Comparison of ENCODE assay signal across 14 mouse cellular contexts in genomic region chr2:22811466-22811865, GRCm38 (mm10). TPM values are rescaled to one million over a fixed set of nuclear protein-coding genes. Genes with fewer than 3 reads are reported as not detected.
DNase-seq lines count a peak whose midpoint lies in the region; ATAC-seq and TF ChIP-seq lines count a peak whose summit lies in the region.
"Had no signal": no experiment of that assay in that cellular context is flagged by ENCODE, and none has a peak within 500 bp of the region (broad histone marks: within the 10 kb centered on the region; RNA-seq: fewer than 3 reads in every experiment).

No protein-coding gene starts in this region.

- H3K4me1 ChIP-seq in thymus, adult 2 months (replicated peaks; ENCODE audit: control insufficient read depth, insufficient read depth, low read length) = peaks cover 13% of the 10 kb centered on the region
- no peaks in the 10 kb centered on the region for H3K4me1 ChIP-seq in kidney, embryonic 16.5 days (ENCODE audit: insufficient read depth, low read length)
- H3K4me1 ChIP-seq: forebrain, embryonic 13.5 days; limb, embryonic 10.5 days; midbrain, embryonic 10.5 days had no signal

- no peak overlapping the region for H3K4me3 ChIP-seq in thymus, adult 2 months (ENCODE audit: control insufficient read depth, insufficient read depth, low read length)
- no peak overlapping the region for H3K4me3 ChIP-seq in kidney, embryonic 16.5 days (ENCODE audit: low read length)
- H3K4me3 ChIP-seq: forebrain, embryonic 13.5 days; limb, embryonic 10.5 days; midbrain, embryonic 10.5 days had no signal

- ATAC-seq in common myeloid progenitor, adult 5-6 weeks (replicated peaks; ENCODE audit: low read depth, poor library complexity, severe bottlenecking) = 0 out of 2 replicates have a peak, but pooled peaks have one; percentile 13
- ATAC-seq in megakaryocyte progenitor cell, adult 5-6 weeks (replicated peaks; ENCODE audit: poor library complexity) = peak; percentile 54
- ATAC-seq in kidney, embryonic 16.5 days (ENCODE audit: low FRiP score, low TSS enrichment) = no peak
- ATAC-seq: forebrain, embryonic 13.5 days had no signal

- 86% methylated on average over 8 of the region's 8 CpGs for WGBS in thymus, adult 2 months
- 74% methylated on average over 8 of the region's 8 CpGs for WGBS in kidney, embryonic 16.5 days

- peak; percentile 29 for DNase-seq in thymus, postnatal 0 days (ENCODE audit: low spot score)
- no peak for DNase-seq in thymus, adult 2 months
- DNase-seq in right cerebral cortex, postnatal 10 days (ENCODE audit: low spot score in 2 of 2) = no peak
- no peak for DNase-seq in layer of hippocampus, adult 18-20 months (ENCODE audit: low spot score in 2 of 2)
- DNase-seq: cerebellum, postnatal 25 days; heart, postnatal 4 days; kidney, postnatal 10 days had no signal

- TF ChIP-seq POLR2A in thymus, adult 2 months (IDR thresholded peaks at IDR 0.05; ENCODE audit: control insufficient read depth, extremely low read depth, insufficient read depth, low read length, poor library complexity) = no peak

- peaks cover 3% of the 10 kb centered on the region; the same call in 1 of the 2 replicates for H3K36me3 ChIP-seq in thymus, adult 2 months (ENCODE audit: control insufficient read depth, insufficient read depth, low read length)
- no peaks in the 10 kb centered on the region for H3K36me3 ChIP-seq in kidney, embryonic 16.5 days (ENCODE audit: insufficient read depth, low read length)
- H3K36me3 ChIP-seq: limb, embryonic 10.5 days; midbrain, embryonic 10.5 days had no signal

- H3K27me3 ChIP-seq in thymus, adult 2 months (ENCODE audit: control insufficient read depth, insufficient read depth, low read length) = no peaks in the 10 kb centered on the region
- no peaks in the 10 kb centered on the region for H3K27me3 ChIP-seq in kidney, embryonic 16.5 days (ENCODE audit: insufficient read depth, low read length)
- H3K27me3 ChIP-seq: forebrain, embryonic 13.5 days had no signal

- no peak overlapping the region for H3K4me2 ChIP-seq in kidney, embryonic 16.5 days (replicated peaks; ENCODE audit: low read depth, low read length)
- H3K4me2 ChIP-seq: forebrain, embryonic 13.5 days; heart, embryonic 11.5 days had no signal

- TF ChIP-seq CTCF in thymus, adult 2 months (IDR thresholded peaks at IDR 0.05; ENCODE audit: borderline replicate concordance, control insufficient read depth, extremely low read depth, insufficient read depth, low read length, poor library complexity) = no peak

- no peak overlapping the region for H3K9ac ChIP-seq in kidney, embryonic 16.5 days (replicated peaks; ENCODE audit: low read length)
- H3K9ac ChIP-seq: forebrain, embryonic 13.5 days had no signal

- H3K9me3 ChIP-seq in kidney, embryonic 16.5 days (ENCODE audit: low read length) = no peaks in the 10 kb centered on the region
- H3K9me3 ChIP-seq: forebrain, embryonic 13.5 days; limb, embryonic 10.5 days; midbrain, embryonic 10.5 days had no signal

- no peak overlapping the region for H3K27ac ChIP-seq in thymus, adult 2 months (ENCODE audit: control insufficient read depth, insufficient read depth, low read length)
- H3K27ac ChIP-seq in kidney, embryonic 16.5 days (ENCODE audit: low read length) = no peak overlapping the region
- H3K27ac ChIP-seq: forebrain, embryonic 13.5 days; limb, embryonic 10.5 days; midbrain, embryonic 10.5 days had no signal

RNA-seq across cellular contexts. Expression of gene Apbb1ip, which starts 37.6 kb away (rescaled TPM):
- polyA plus RNA-seq in thymus, postnatal 0 days (2015; fragmentation: Nextera tagmentation; extraction: Ambion mirVana) = 51.9 and 63.0 TPM in 2 replicates
- 45.2 and 52.3 TPM in 2 replicates for polyA plus RNA-seq in thymus, adult 2 months (2012; rRNA removed)
- total RNA-seq in common myeloid progenitor, adult 5-6 weeks (2017) = 24.3 and 43.8 TPM in 2 replicates
- total RNA-seq in megakaryocyte progenitor cell, adult 5-6 weeks (2015) = 120 and 136 TPM in 2 replicates
- 15.9 and 26.8 TPM in 2 replicates for total RNA-seq in megakaryocyte progenitor cell, adult 5-6 weeks (2017)
- 1 to 10 TPM; 5.1 to 6.2 TPM for total RNA-seq in layer of hippocampus, adult 18-20 months (2021)
- 1.7 and 1.8 TPM in 2 replicates for polyA plus RNA-seq in kidney, embryonic 16.5 days (2015; fragmentation: Nextera tagmentation; extraction: Ambion mirVana)
